Comparison of ENCODE assay signal across 13 mouse cellular contexts in genomic region chr4:118122078-118122477, GRCm38 (mm10). TPM values are rescaled to one million over a fixed set of nuclear protein-coding genes. Genes with fewer than 3 reads are reported as not detected.
DNase-seq lines count a peak whose midpoint lies in the region; ATAC-seq and TF ChIP-seq lines count a peak whose summit lies in the region.
"Had no signal": no experiment of that assay in that cellular context is flagged by ENCODE, and none has a peak within 500 bp of the region (broad histone marks: within the 10 kb centered on the region; RNA-seq: fewer than 3 reads in every experiment).

No protein-coding gene starts in this region.

- peaks cover 11% of the 10 kb centered on the region for H3K4me1 ChIP-seq in hindbrain, embryonic 13.5 days (replicated peaks)
- no peaks in the 10 kb centered on the region for H3K4me1 ChIP-seq in hindbrain, embryonic 10.5 days (replicated peaks)
- no peaks in the 10 kb centered on the region for H3K4me1 ChIP-seq in midbrain, postnatal 0 days (ENCODE audit: insufficient read depth, low read length)
- H3K4me1 ChIP-seq in midbrain, embryonic 11.5 days (ENCODE audit: control insufficient read depth, insufficient read depth, low read length), result no peaks in the 10 kb centered on the region
- peaks cover 5% of the 10 kb centered on the region; the same call in 1 of the 2 replicates for H3K4me1 ChIP-seq in neural tube, embryonic 15.5 days

- no peaks in the 10 kb centered on the region for H3K36me3 ChIP-seq in hindbrain, embryonic 13.5 days
- H3K36me3 ChIP-seq in hindbrain, embryonic 10.5 days, result peaks cover 19% of the 10 kb centered on the region
- no peaks in the 10 kb centered on the region for H3K36me3 ChIP-seq in midbrain, postnatal 0 days (ENCODE audit: insufficient read depth, low read length)
- H3K36me3 ChIP-seq in midbrain, embryonic 11.5 days (ENCODE audit: control insufficient read depth, insufficient read depth, low read length), result no peaks in the 10 kb centered on the region; the same call in 1 of the 2 replicates
- H3K36me3 ChIP-seq in neural tube, embryonic 15.5 days, result no peaks in the 10 kb centered on the region
- H3K36me3 ChIP-seq: limb, embryonic 15.5 days had no signal

- peak overlapping the region; percentile 20; the same call in 1 of the 2 replicates for H3K27ac ChIP-seq in hindbrain, embryonic 13.5 days
- no peak overlapping the region for H3K27ac ChIP-seq in hindbrain, embryonic 10.5 days
- no peak overlapping the region for H3K27ac ChIP-seq in midbrain, postnatal 0 days (ENCODE audit: low read depth, low read length)
- no peak overlapping the region for H3K27ac ChIP-seq in midbrain, embryonic 11.5 days (ENCODE audit: low read depth, low read length)
- no peak overlapping the region for H3K27ac ChIP-seq in neural tube, embryonic 15.5 days (replicated peaks)

- H3K9ac ChIP-seq in hindbrain, embryonic 13.5 days, result 0 out of 2 replicates have a peak overlapping the region, but pooled peaks have one; percentile 1
- no peak overlapping the region for H3K9ac ChIP-seq in midbrain, postnatal 0 days (replicated peaks; ENCODE audit: low read length, poor library complexity, severe bottlenecking)
- H3K9ac ChIP-seq in midbrain, embryonic 11.5 days (ENCODE audit: low read length), result no peak overlapping the region
- no peak overlapping the region for H3K9ac ChIP-seq in neural tube, embryonic 15.5 days (replicated peaks)
- H3K9ac ChIP-seq: limb, embryonic 15.5 days had no signal

- TF ChIP-seq CTCF in midbrain, postnatal 0 days (IDR thresholded peaks at IDR 0.05), result no peak

- WGBS in hindbrain, embryonic 13.5 days, result 86% methylated on average over 10 of the region's 10 CpGs
- WGBS in hindbrain, embryonic 10.5 days, result 92% methylated on average over 10 of the region's 10 CpGs
- 73% methylated on average over 10 of the region's 10 CpGs for WGBS in midbrain, postnatal 0 days
- 91% methylated on average over 10 of the region's 10 CpGs for WGBS in midbrain, embryonic 11.5 days
- 82% methylated on average over 10 of the region's 10 CpGs for WGBS in neural tube, embryonic 15.5 days

- no peak for DNase-seq in hindbrain, embryonic 10.5 days (ENCODE audit: low spot score)
- peak; percentile 30 for DNase-seq in midbrain, postnatal 0 days (ENCODE audit: low spot score)
- no peak for DNase-seq in midbrain, embryonic 11.5 days (ENCODE audit: low spot score, missing footprints)
- peak; percentile 60 for DNase-seq in kidney, postnatal 10 days
- peak; percentile 20 for DNase-seq in yolk sac, embryonic 10.5 days (ENCODE audit: low spot score)
- DNase-seq in adrenal gland, adult 2 months, result no peak
- DNase-seq: cerebellum, adult 2 months; gastrocnemius, postnatal 14 days; midbrain, embryonic 14.5 days had no signal

- H3K4me2 ChIP-seq in hindbrain, embryonic 13.5 days, result no peak overlapping the region
- no peak overlapping the region for H3K4me2 ChIP-seq in midbrain, postnatal 0 days (ENCODE audit: low read depth, low read length, poor library complexity, severe bottlenecking)
- no peak overlapping the region for H3K4me2 ChIP-seq in midbrain, embryonic 11.5 days
- no peak overlapping the region for H3K4me2 ChIP-seq in neural tube, embryonic 15.5 days
- H3K4me2 ChIP-seq: limb, embryonic 15.5 days had no signal

- ATAC-seq in hindbrain, embryonic 13.5 days (ENCODE audit: low FRiP score), result no peak
- no peak for ATAC-seq in midbrain, postnatal 0 days (ENCODE audit: low FRiP score)
- no peak for ATAC-seq in midbrain, embryonic 11.5 days (ENCODE audit: low FRiP score)
- no peak for ATAC-seq in neural tube, embryonic 15.5 days (ENCODE audit: low FRiP score)
- ATAC-seq: hindbrain, embryonic 16.5 days had no signal

- H3K4me3 ChIP-seq in hindbrain, embryonic 13.5 days, result no peak overlapping the region
- H3K4me3 ChIP-seq in hindbrain, embryonic 10.5 days, result no peak overlapping the region
- no peak overlapping the region for H3K4me3 ChIP-seq in midbrain, postnatal 0 days (ENCODE audit: low read depth, low read length)
- no peak overlapping the region for H3K4me3 ChIP-seq in midbrain, embryonic 11.5 days (ENCODE audit: low read depth, low read length)
- H3K4me3 ChIP-seq in neural tube, embryonic 15.5 days (replicated peaks), result no peak overlapping the region
- H3K4me3 ChIP-seq: limb, embryonic 15.5 days had no signal

- no peaks in the 10 kb centered on the region for H3K27me3 ChIP-seq in hindbrain, embryonic 13.5 days
- no peaks in the 10 kb centered on the region for H3K27me3 ChIP-seq in hindbrain, embryonic 10.5 days (ENCODE audit: insufficient read depth, poor library complexity, severe bottlenecking)
- no peaks in the 10 kb centered on the region for H3K27me3 ChIP-seq in midbrain, postnatal 0 days (ENCODE audit: insufficient read depth, low read length)
- no peaks in the 10 kb centered on the region for H3K27me3 ChIP-seq in midbrain, embryonic 11.5 days (ENCODE audit: control insufficient read depth, insufficient read depth, low read length)
- no peaks in the 10 kb centered on the region for H3K27me3 ChIP-seq in neural tube, embryonic 15.5 days (replicated peaks)
- H3K27me3 ChIP-seq: limb, embryonic 15.5 days had no signal

- no peaks in the 10 kb centered on the region for H3K9me3 ChIP-seq in hindbrain, embryonic 13.5 days
- H3K9me3 ChIP-seq in hindbrain, embryonic 10.5 days, result no peaks in the 10 kb centered on the region
- no peaks in the 10 kb centered on the region for H3K9me3 ChIP-seq in midbrain, postnatal 0 days (ENCODE audit: low read length)
- H3K9me3 ChIP-seq in midbrain, embryonic 11.5 days (ENCODE audit: control insufficient read depth, low read length), result no peaks in the 10 kb centered on the region
- no peaks in the 10 kb centered on the region for H3K9me3 ChIP-seq in neural tube, embryonic 15.5 days (replicated peaks)
- H3K9me3 ChIP-seq: limb, embryonic 15.5 days had no signal

RNA-seq across cellular contexts. Expression of gene St3gal3, which starts 12.6 kb away (rescaled TPM):
- 10.5 and 10.8 TPM in 2 replicates for polyA plus RNA-seq in hindbrain, embryonic 13.5 days (2015; fragmentation: Nextera tagmentation; extraction: Ambion mirVana)
- 6.2 and 10.8 TPM in 2 replicates for polyA plus RNA-seq in hindbrain, embryonic 10.5 days (2016; fragmentation: Nextera tagmentation; extraction: Ambion mirVana)
- 41.9 and 46.3 TPM in 2 replicates for total RNA-seq in midbrain, postnatal 0 days (2014; rRNA removed)
- polyA plus RNA-seq in midbrain, postnatal 0 days (2015; fragmentation: Nextera tagmentation; extraction: Ambion mirVana), result 10.6 and 10.7 TPM in 2 replicates
- 3.6 and 5.7 TPM in 2 replicates for polyA plus RNA-seq in midbrain, embryonic 11.5 days (2014; fragmentation: Nextera tagmentation; extraction: Ambion mirVana)
- 13.8 and 18.3 TPM in 2 replicates for polyA plus RNA-seq in neural tube, embryonic 15.5 days (2015; fragmentation: Nextera tagmentation; extraction: Ambion mirVana)
- 10 to 100 TPM; 36.7 to 45.8 TPM for total RNA-seq in adrenal gland, adult 2 months (2021)
- 44.3 and 56.7 TPM in 2 replicates for polyA plus RNA-seq in adrenal gland, adult 2 months (2012; rRNA removed)

RNA-seq across cellular contexts. Expression of gene Kdm4a, which starts 57.8 kb away (rescaled TPM):
- 52.0 and 55.1 TPM in 2 replicates for polyA plus RNA-seq in hindbrain, embryonic 13.5 days (2015; fragmentation: Nextera tagmentation; extraction: Ambion mirVana)
- polyA plus RNA-seq in hindbrain, embryonic 10.5 days (2016; fragmentation: Nextera tagmentation; extraction: Ambion mirVana), result 33.9 and 40.2 TPM in 2 replicates
- total RNA-seq in midbrain, postnatal 0 days (2014; rRNA removed), result 88.8 and 90.9 TPM in 2 replicates
- 32.0 and 34.8 TPM in 2 replicates for polyA plus RNA-seq in midbrain, postnatal 0 days (2015; fragmentation: Nextera tagmentation; extraction: Ambion mirVana)
- polyA plus RNA-seq in midbrain, embryonic 11.5 days (2014; fragmentation: Nextera tagmentation; extraction: Ambion mirVana), result 58.1 and 59.3 TPM in 2 replicates
- polyA plus RNA-seq in neural tube, embryonic 15.5 days (2015; fragmentation: Nextera tagmentation; extraction: Ambion mirVana), result 40.2 and 40.6 TPM in 2 replicates
- 10 to 100 TPM; 37.5 to 40.1 TPM for total RNA-seq in adrenal gland, adult 2 months (2021)
- 25.1 and 29.6 TPM in 2 replicates for polyA plus RNA-seq in adrenal gland, adult 2 months (2012; rRNA removed)

Comparison
In these comparisons a context has a peak if more than half of its experiments do, and no peak if none do; other contexts are left out.
1. DNase-seq: peak in midbrain, postnatal 0 days (single experiment), kidney, postnatal 10 days (single experiment) and yolk sac, embryonic 10.5 days (single experiment); none in hindbrain, embryonic 10.5 days (single experiment), midbrain, embryonic 11.5 days (single experiment) and adrenal gland, adult 2 months (single experiment).